Mouse (Mus musculus) kidney, adult 11 months (tissue): ENCODE results near the gene Zrsr1.
A peak's percentile ranks its signal among the peaks of the same experiment; 100 is the strongest.

Experiments used
- DNase-seq: peaks from one replicate; pipeline ENCODE4 v3.0.0; 2022

Gene Zrsr1

GRCm38 (mm10) chr11:22973599-22973998 is 1.8 kb downstream of the Zrsr1 start:
- DNase-seq: no peak

- DNase-seq: no peak
Observed at GRCm38 (mm10) chr11:22978215-22978614, 6.4 kb downstream of the Zrsr1 start.

GRCm38 (mm10) chr11:22978711-22979110 is 6.9 kb downstream of the Zrsr1 start:
- no peak for DNase-seq

- DNase-seq: no peak
Observed at GRCm38 (mm10) chr11:22979221-22979620, 7.4 kb downstream of the Zrsr1 start.

GRCm38 (mm10) chr11:22981041-22981440 is 9.2 kb downstream of the Zrsr1 start:
- DNase-seq: no peak

- DNase-seq: no peak
Observed at GRCm38 (mm10) chr11:22981543-22981950, 9.7 kb downstream of the Zrsr1 start.

GRCm38 (mm10) chr11:22981984-22982757 is 10.4 kb downstream of the Zrsr1 start, which contains the start of the genes Gm28048 and Commd1:
TSS of gene Gm28048 (minus strand) at chr11:22982090.
TSS of gene Commd1 (minus strand) at chr11:22982382.
- DNase-seq: peak; percentile 93

- no peak for DNase-seq
Observed at GRCm38 (mm10) chr11:22982846-22983245, 11.0 kb downstream of the Zrsr1 start.

GRCm38 (mm10) chr11:22985510-22985909 is 13.7 kb downstream of the Zrsr1 start:
- DNase-seq: no peak

GRCm38 (mm10) chr11:22987357-22987756 is 15.6 kb downstream of the Zrsr1 start:
- DNase-seq: no peak

GRCm38 (mm10) chr11:22989786-22990185 is 18.0 kb downstream of the Zrsr1 start:
- DNase-seq: no peak

GRCm38 (mm10) chr11:22990393-22991126 is 18.8 kb downstream of the Zrsr1 start, which contains the start of gene Cct4:
TSS of gene Cct4 (plus strand) at chr11:22990519.
- DNase-seq: peak; percentile 93

GRCm38 (mm10) chr11:22991218-22991835 is 19.5 kb downstream of the Zrsr1 start:
- DNase-seq: no peak

GRCm38 (mm10) chr11:22994271-22994670 is 22.5 kb downstream of the Zrsr1 start:
- DNase-seq: no peak

GRCm38 (mm10) chr11:22995461-22995860 is 23.7 kb downstream of the Zrsr1 start:
- DNase-seq: no peak

- no peak for DNase-seq
Observed at GRCm38 (mm10) chr11:22998308-22998707, 26.5 kb downstream of the Zrsr1 start.

- DNase-seq: no peak
Observed at GRCm38 (mm10) chr11:23005276-23005675, 33.5 kb downstream of the Zrsr1 start.

- DNase-seq: no peak
Observed at GRCm38 (mm10) chr11:23007166-23007480, 35.3 kb downstream of the Zrsr1 start.

- DNase-seq: peak; percentile 88
Observed at GRCm38 (mm10) chr11:23007481-23008180, 35.8 kb downstream of the Zrsr1 start, which contains the start of gene Fam161a. TSS of gene Fam161a (plus strand) at chr11:23007531.

- DNase-seq: peak; percentile 89
Observed at GRCm38 (mm10) chr11:23008181-23008823, 36.5 kb downstream of the Zrsr1 start.

- no peak for DNase-seq
Observed at GRCm38 (mm10) chr11:23008824-23009200, 37.0 kb downstream of the Zrsr1 start.

- no peak for DNase-seq
Observed at GRCm38 (mm10) chr11:23013096-23013495, 41.3 kb downstream of the Zrsr1 start.
